Mouse (Mus musculus) heart, postnatal 0 days (tissue): Measurements from ENCODE around the gene Atp6v1g2.

Source experiments
- CTCF ChIP-seq: IDR thresholded peaks from 2 replicates; pipeline ENCODE4 v1.5.1; 2016; ENCODE audit warnings: antibody characterized with exemption, control low read depth, low read depth
- EP300 ChIP-seq: IDR thresholded peaks from 2 replicates; pipeline ENCODE4 v1.6.1; 2016; ENCODE audit warnings: antibody characterized with exemption, low read depth

DNA sequence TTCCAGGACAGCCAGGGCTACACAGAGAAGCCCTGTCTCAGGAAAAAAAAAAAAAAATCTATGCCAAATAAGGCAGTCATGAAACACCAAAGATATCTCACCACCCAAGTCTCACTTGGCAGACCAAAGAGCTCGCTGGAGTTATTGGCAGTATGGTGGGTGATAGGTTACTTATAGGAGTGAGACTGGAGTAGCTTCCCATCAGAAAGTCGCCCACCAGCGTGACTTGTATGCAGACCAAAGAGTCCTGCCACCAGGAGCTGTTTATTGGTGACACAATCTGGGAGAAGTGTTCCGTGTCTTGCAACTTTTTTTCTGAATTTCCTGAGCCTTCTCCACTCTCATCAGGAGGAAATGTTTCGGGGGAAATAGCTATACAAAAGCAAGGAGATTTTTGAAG lies 6.2 kb downstream of the Atp6v1g2 start:
- no peak for TF ChIP-seq CTCF
- TF ChIP-seq EP300, result no peak
